Mouse (Mus musculus): ENCODE measurements around the gene Kyat1.
"Not testable (repeated sequence)": the region's sequence is repeated elsewhere in the genome, so short reads cannot be mapped to it uniquely, and the experiment has no call there.

Gene Kyat1

GRCm38 (mm10) chr2:30214745-30215144, 9.1 kb upstream of the Kyat1 start:
- DNase-seq (ENCODE audit: low spot score), result no peak

- no peak for DNase-seq (ENCODE audit: low spot score)
These were observed 7.3 kb upstream of the Kyat1 start for GRCm38 (mm10) chr2:30212951-30213350.

GRCm38 (mm10) chr2:30212169-30212545, 6.5 kb upstream of the Kyat1 start:
- no peak for DNase-seq (ENCODE audit: low spot score)

GRCm38 (mm10) chr2:30211408-30212168, 5.9 kb upstream of the Kyat1 start:
- DNase-seq (ENCODE audit: low spot score), result no peak

- no peak for DNase-seq (ENCODE audit: low spot score)
These were observed 2.2 kb upstream of the Kyat1 start for GRCm38 (mm10) chr2:30207886-30208285.

GRCm38 (mm10) chr2:30207401-30207800, 1.8 kb upstream of the Kyat1 start:
- no peak for DNase-seq (ENCODE audit: low spot score)

- no peak for DNase-seq (ENCODE audit: low spot score)
These were observed 405 bp downstream of the Kyat1 start for GRCm38 (mm10) chr2:30205255-30205628.

- peak; percentile 35 for DNase-seq (ENCODE audit: low spot score)
These were observed 2.2 kb downstream of the Kyat1 start for GRCm38 (mm10) chr2:30203439-30203838.

- DNase-seq (ENCODE audit: low spot score), result no peak
These were observed 5.2 kb downstream of the Kyat1 start for GRCm38 (mm10) chr2:30200388-30200925.

GRCm38 (mm10) chr2:30199984-30200383, 5.7 kb downstream of the Kyat1 start:
- DNase-seq (ENCODE audit: low spot score), result no peak

- DNase-seq (ENCODE audit: low spot score), result no peak
These were observed 7.6 kb downstream of the Kyat1 start for GRCm38 (mm10) chr2:30198021-30198420.

- DNase-seq (ENCODE audit: low spot score), result no peak
These were observed 11.0 kb downstream of the Kyat1 start for GRCm38 (mm10) chr2:30194656-30195055.

GRCm38 (mm10) chr2:30191790-30192580, 13.7 kb downstream of the Kyat1 start:
- no peak for DNase-seq (ENCODE audit: low spot score)

- no peak for DNase-seq (ENCODE audit: low spot score)
These were observed 20.0 kb downstream of the Kyat1 start for GRCm38 (mm10) chr2:30185681-30186080.

GRCm38 (mm10) chr2:30185276-30185675, 20.4 kb downstream of the Kyat1 start:
- DNase-seq (ENCODE audit: low spot score), result no peak

GRCm38 (mm10) chr2:30183721-30184120, 21.9 kb downstream of the Kyat1 start:
- no peak for DNase-seq (ENCODE audit: low spot score)

- DNase-seq (ENCODE audit: low spot score), result no peak
These were observed 23.2 kb downstream of the Kyat1 start for GRCm38 (mm10) chr2:30182424-30182823.

- DNase-seq (ENCODE audit: low spot score), result not testable (repeated sequence)
These were observed 26.9 kb downstream of the Kyat1 start for GRCm38 (mm10) chr2:30178711-30179110.

- DNase-seq (ENCODE audit: low spot score), result peak; percentile 91
These were observed 27.7 kb downstream of the Kyat1 start, which contains the start of gene Spout1 for GRCm38 (mm10) chr2:30177700-30178675. Gene Spout1, minus strand, starts transcription at chr2:30178459.

GRCm38 (mm10) chr2:30176561-30176960, 29.1 kb downstream of the Kyat1 start:
- DNase-seq (ENCODE audit: low spot score), result no peak

GRCm38 (mm10) chr2:30175897-30176296, 29.8 kb downstream of the Kyat1 start:
- DNase-seq (ENCODE audit: low spot score), result no peak

All from spleen, adult 12 weeks (tissue).